Mouse (Mus musculus): ENCODE measurements around the gene Nectin2. TPM values are rescaled to one million over a fixed set of nuclear protein-coding genes. Genes with fewer than 3 reads are reported as not detected.

The Nectin2 gene
- polyA plus RNA-seq, 1 experiment from 2014 or later: 60.4 TPM

- no peaks in the 10 kb centered on the region for H3K36me3 ChIP-seq
- no peaks in the 10 kb centered on the region for H3K4me1 ChIP-seq (replicated peaks)
- no peak overlapping the region for H3K4me3 ChIP-seq
- H3K27ac ChIP-seq (replicated peaks): no peak overlapping the region
- no peak overlapping the region for H3K9ac ChIP-seq
- H3K9me3 ChIP-seq: no peaks in the 10 kb centered on the region
- no peaks in the 10 kb centered on the region for H3K27me3 ChIP-seq
- 91% methylated on average over 4 of the region's 4 CpGs for WGBS
- no peak for ATAC-seq (ENCODE audit: low FRiP score, low read depth)
- H3K4me2 ChIP-seq: no peak overlapping the region
Measured at GRCm38 (mm10) chr7:19782645-19783044, 32.4 kb upstream of the Nectin2 start.

GRCm38 (mm10) chr7:19781741-19782140, 31.5 kb upstream of the Nectin2 start:
- ATAC-seq (ENCODE audit: low FRiP score, low read depth): no peak

GRCm38 (mm10) chr7:19779903-19780302, 29.6 kb upstream of the Nectin2 start:
- Histone ChIP-seq H3K27me3 (no peaks in the 10 kb centered on the region), H3K9ac (no peak overlapping the region), H3K9me3 (no peaks in the 10 kb centered on the region), H3K27ac (replicated peaks) (no peak overlapping the region), H3K4me2 (no peak overlapping the region), H3K4me1 (replicated peaks) (no peaks in the 10 kb centered on the region), H3K4me3 (no peak overlapping the region), H3K36me3 (no peaks in the 10 kb centered on the region)
- no peak for ATAC-seq (ENCODE audit: low FRiP score, low read depth)
- 89% methylated on average over 4 of the region's 4 CpGs for WGBS

More at GRCm38 (mm10) chr7:19781741-19782140, 31.5 kb upstream of the Nectin2 start:
- 91% methylated on average over 7 of the region's 7 CpGs for WGBS
- H3K4me3 ChIP-seq: no peak overlapping the region
- H3K9me3 ChIP-seq: no peaks in the 10 kb centered on the region
- no peaks in the 10 kb centered on the region for H3K4me1 ChIP-seq (replicated peaks)
- no peak overlapping the region for H3K27ac ChIP-seq (replicated peaks)
- no peaks in the 10 kb centered on the region for H3K27me3 ChIP-seq
- no peaks in the 10 kb centered on the region for H3K36me3 ChIP-seq
- no peak overlapping the region for H3K9ac ChIP-seq
- H3K4me2 ChIP-seq: no peak overlapping the region

- no peak for ATAC-seq (ENCODE audit: low FRiP score, low read depth)
- H3K4me3 ChIP-seq: no peak overlapping the region
- WGBS: 87% methylated on average over 8 of the region's 8 CpGs
- H3K27ac ChIP-seq (replicated peaks): no peak overlapping the region
- no peak overlapping the region for H3K4me2 ChIP-seq
- H3K9me3 ChIP-seq: no peaks in the 10 kb centered on the region
- H3K4me1 ChIP-seq (replicated peaks): no peaks in the 10 kb centered on the region
- no peaks in the 10 kb centered on the region for H3K27me3 ChIP-seq
- no peak overlapping the region for H3K9ac ChIP-seq
- H3K36me3 ChIP-seq: no peaks in the 10 kb centered on the region
Measured at GRCm38 (mm10) chr7:19778645-19779044, 28.4 kb upstream of the Nectin2 start.

GRCm38 (mm10) chr7:19777049-19777723, 26.9 kb upstream of the Nectin2 start:
- H3K36me3 ChIP-seq: no peaks in the 10 kb centered on the region
- no peak overlapping the region for H3K9ac ChIP-seq
- no peaks in the 10 kb centered on the region for H3K9me3 ChIP-seq
- no peak for ATAC-seq (ENCODE audit: low FRiP score, low read depth)
- no peaks in the 10 kb centered on the region for H3K4me1 ChIP-seq (replicated peaks)
- 79% methylated on average over 11 of the region's 11 CpGs for WGBS
- H3K27me3 ChIP-seq: no peaks in the 10 kb centered on the region; the same call in 1 of the 2 replicates
- H3K4me3 ChIP-seq: no peak overlapping the region
- H3K27ac ChIP-seq (replicated peaks): no peak overlapping the region
- no peak overlapping the region for H3K4me2 ChIP-seq

GRCm38 (mm10) chr7:19771682-19772081, 21.4 kb upstream of the Nectin2 start:
- Histone ChIP-seq H3K36me3 (no peaks in the 10 kb centered on the region), H3K4me1 (replicated peaks) (peaks cover 21% of the 10 kb centered on the region), H3K27me3 (peaks cover 29% of the 10 kb centered on the region), H3K4me3 (no peak overlapping the region), H3K9me3 (no peaks in the 10 kb centered on the region), H3K27ac (replicated peaks) (no peak overlapping the region), H3K9ac (no peak overlapping the region), H3K4me2 (no peak overlapping the region)
- WGBS: 65% methylated on average over 4 of the region's 4 CpGs
- ATAC-seq (ENCODE audit: low FRiP score, low read depth): no peak

GRCm38 (mm10) chr7:19770984-19771391, 20.7 kb upstream of the Nectin2 start, which contains the start of gene Bcam:
Gene Bcam (minus strand): TSS chr7:19771016.
- peaks cover 29% of the 10 kb centered on the region for H3K27me3 ChIP-seq
- peak; percentile 25; the same call in 1 of the 2 replicates for ATAC-seq (ENCODE audit: low FRiP score, low read depth)

GRCm38 (mm10) chr7:19770375-19770754, 20.1 kb upstream of the Nectin2 start:
- H3K27ac ChIP-seq (replicated peaks): no peak overlapping the region
- H3K27me3 ChIP-seq: peaks cover 29% of the 10 kb centered on the region
- H3K4me3 ChIP-seq: peak overlapping the region; percentile 41
- peak overlapping the region; percentile 50 for H3K9ac ChIP-seq
- WGBS: under 1% methylated on average over 28 of the region's 28 CpGs
- peak; percentile 71 for ATAC-seq (ENCODE audit: low FRiP score, low read depth)
- peak overlapping the region; percentile 66 for H3K4me2 ChIP-seq
- H3K4me1 ChIP-seq (replicated peaks): peaks cover 21% of the 10 kb centered on the region
- no peaks in the 10 kb centered on the region for H3K9me3 ChIP-seq
- H3K36me3 ChIP-seq: no peaks in the 10 kb centered on the region

More at GRCm38 (mm10) chr7:19770984-19771391, 20.7 kb upstream of the Nectin2 start, which contains the start of gene Bcam:
- H3K4me3 ChIP-seq: peak within 1 kb of the TSS; percentile 41
- H3K27ac ChIP-seq (replicated peaks): no peak within 1 kb of the TSS
- 2% methylated on average over 7 of the region's 9 CpGs for WGBS
- H3K4me2 ChIP-seq: peak within 1 kb of the TSS; percentile 66
- peaks cover 21% of the 10 kb centered on the region for H3K4me1 ChIP-seq (replicated peaks)
- no peaks in the 10 kb centered on the region for H3K9me3 ChIP-seq
- no peaks in the 10 kb centered on the region for H3K36me3 ChIP-seq
- peak within 1 kb of the TSS; percentile 50 for H3K9ac ChIP-seq

GRCm38 (mm10) chr7:19769434-19770374, 19.4 kb upstream of the Nectin2 start:
- Histone ChIP-seq H3K9ac (peak overlapping the region; percentile 50), H3K27ac (replicated peaks) (no peak overlapping the region), H3K4me2 (peak overlapping the region; percentile 66), H3K4me1 (replicated peaks) (peaks cover 21% of the 10 kb centered on the region), H3K9me3 (no peaks in the 10 kb centered on the region), H3K4me3 (peak overlapping the region; percentile 41), H3K36me3 (no peaks in the 10 kb centered on the region), H3K27me3 (peaks cover 29% of the 10 kb centered on the region)
- 8% methylated on average over 16 of the region's 16 CpGs for WGBS
- peak; percentile 28 for ATAC-seq (ENCODE audit: low FRiP score, low read depth)

- no peaks in the 10 kb centered on the region for H3K9me3 ChIP-seq
- no peaks in the 10 kb centered on the region for H3K36me3 ChIP-seq
- no peak overlapping the region for H3K4me3 ChIP-seq
- H3K27me3 ChIP-seq: peaks cover 29% of the 10 kb centered on the region
- WGBS: 29% methylated on average over 4 of the region's 4 CpGs
- no peak overlapping the region for H3K27ac ChIP-seq (replicated peaks)
- ATAC-seq (ENCODE audit: low FRiP score, low read depth): no peak
- no peak overlapping the region for H3K4me2 ChIP-seq
- no peak overlapping the region for H3K9ac ChIP-seq
- H3K4me1 ChIP-seq (replicated peaks): peaks cover 21% of the 10 kb centered on the region
Measured at GRCm38 (mm10) chr7:19769001-19769400, 18.7 kb upstream of the Nectin2 start.

GRCm38 (mm10) chr7:19768251-19768650, 18.0 kb upstream of the Nectin2 start:
- 66% methylated on average over 14 of the region's 14 CpGs for WGBS
- H3K4me3 ChIP-seq: no peak overlapping the region
- ATAC-seq (ENCODE audit: low FRiP score, low read depth): no peak

GRCm38 (mm10) chr7:19764581-19764980, 14.3 kb upstream of the Nectin2 start:
- Histone ChIP-seq H3K27me3 (peaks cover 10% of the 10 kb centered on the region), H3K4me1 (replicated peaks) (0 out of 2 replicates have a peak, but pooled peaks cover 3% of the 10 kb centered on the region), H3K27ac (replicated peaks) (no peak overlapping the region), H3K9ac (no peak overlapping the region), H3K36me3 (no peaks in the 10 kb centered on the region), H3K4me2 (no peak overlapping the region), H3K4me3 (no peak overlapping the region), H3K9me3 (no peaks in the 10 kb centered on the region)
- WGBS: 93% methylated on average over 9 of the region's 9 CpGs
- no peak for ATAC-seq (ENCODE audit: low FRiP score, low read depth)

More at GRCm38 (mm10) chr7:19768251-19768650, 18.0 kb upstream of the Nectin2 start:
- Histone ChIP-seq H3K9ac (no peak overlapping the region), H3K4me2 (no peak overlapping the region), H3K4me1 (replicated peaks) (peaks cover 21% of the 10 kb centered on the region), H3K27me3 (peaks cover 29% of the 10 kb centered on the region), H3K36me3 (no peaks in the 10 kb centered on the region), H3K9me3 (no peaks in the 10 kb centered on the region), H3K27ac (replicated peaks) (no peak overlapping the region)

Measured in hindbrain, embryonic 15.5 days (tissue).